Mouse (Mus musculus): ENCODE measurements at regions not wholly inside any gene's neighbourhood (a gene's known extent, or its start where the extent isn't known, plus 50 kb on each side); places are given as distances from the start of the nearest gene placed in this dataset.

- peaks cover 16% of the 10 kb centered on the region for H3K4me1 ChIP-seq (replicated peaks)
- no peaks in the 10 kb centered on the region for H3K36me3 ChIP-seq
- H3K9ac ChIP-seq = no peak overlapping the region
- 84% methylated on average over 6 of the region's 6 CpGs for WGBS
- no peak overlapping the region for H3K27ac ChIP-seq
- ATAC-seq (ENCODE audit: low FRiP score) = no peak
- H3K4me3 ChIP-seq = no peak overlapping the region
- no peaks in the 10 kb centered on the region for H3K9me3 ChIP-seq
- H3K27me3 ChIP-seq = 0 out of 2 replicates have a peak, but pooled peaks cover 4% of the 10 kb centered on the region
- H3K4me2 ChIP-seq = no peak overlapping the region
Measured at GRCm38 (mm10) chr14:76797518-76797917, 239.1 kb upstream of the Ccdc122 start.

GRCm38 (mm10) chr14:76791811-76792571, 235.3 kb upstream of the Serp2 start:
- no peaks in the 10 kb centered on the region for H3K9me3 ChIP-seq
- peak; percentile 80 for ATAC-seq (ENCODE audit: low FRiP score)
- H3K27ac ChIP-seq = peak overlapping the region; percentile 21; the same call in 1 of the 2 replicates
- 0 out of 2 replicates have a peak overlapping the region, but pooled peaks have one; percentile 4 for H3K9ac ChIP-seq
- H3K4me1 ChIP-seq (replicated peaks) = peaks cover 28% of the 10 kb centered on the region
- H3K36me3 ChIP-seq = no peaks in the 10 kb centered on the region
- no peak overlapping the region for H3K4me2 ChIP-seq
- H3K27me3 ChIP-seq = 0 out of 2 replicates have a peak, but pooled peaks cover 1% of the 10 kb centered on the region
- WGBS = 11% methylated on average over 6 of the region's 6 CpGs
- no peak overlapping the region for H3K4me3 ChIP-seq

GRCm38 (mm10) chr14:76789376-76789775, 232.7 kb upstream of the Serp2 start:
- no peaks in the 10 kb centered on the region for H3K27me3 ChIP-seq
- H3K27ac ChIP-seq = no peak overlapping the region
- 73% methylated on average over 7 of the region's 7 CpGs for WGBS
- no peak overlapping the region for H3K4me3 ChIP-seq
- H3K4me2 ChIP-seq = no peak overlapping the region
- no peaks in the 10 kb centered on the region for H3K36me3 ChIP-seq
- no peak for ATAC-seq (ENCODE audit: low FRiP score)
- no peaks in the 10 kb centered on the region for H3K9me3 ChIP-seq
- no peak overlapping the region for H3K9ac ChIP-seq
- H3K4me1 ChIP-seq (replicated peaks) = peaks cover 19% of the 10 kb centered on the region

- Histone ChIP-seq H3K9me3 (no peaks in the 10 kb centered on the region), H3K4me3 (no peak overlapping the region), H3K4me2 (no peak overlapping the region), H3K4me1 (replicated peaks) (peaks cover 18% of the 10 kb centered on the region), H3K9ac (no peak overlapping the region), H3K27ac (no peak overlapping the region), H3K36me3 (no peaks in the 10 kb centered on the region), H3K27me3 (no peaks in the 10 kb centered on the region)
- no peak for ATAC-seq (ENCODE audit: low FRiP score)
- WGBS = 89% methylated on average over 6 of the region's 6 CpGs
Measured at GRCm38 (mm10) chr14:76787601-76788000, 230.9 kb upstream of the Serp2 start.

GRCm38 (mm10) chr14:76786214-76786613, 229.5 kb upstream of the Serp2 start:
- no peaks in the 10 kb centered on the region for H3K9me3 ChIP-seq
- ATAC-seq (ENCODE audit: low FRiP score) = no peak
- no peak overlapping the region for H3K4me3 ChIP-seq
- H3K4me2 ChIP-seq = no peak overlapping the region
- H3K27ac ChIP-seq = no peak overlapping the region
- H3K36me3 ChIP-seq = no peaks in the 10 kb centered on the region
- no peak overlapping the region for H3K9ac ChIP-seq
- H3K27me3 ChIP-seq = no peaks in the 10 kb centered on the region
- peaks cover 10% of the 10 kb centered on the region for H3K4me1 ChIP-seq (replicated peaks)
- 87% methylated on average over 4 of the region's 4 CpGs for WGBS

GRCm38 (mm10) chr14:76781524-76781880, 224.8 kb upstream of the Serp2 start:
- no peaks in the 10 kb centered on the region for H3K36me3 ChIP-seq
- H3K9ac ChIP-seq = no peak overlapping the region
- no peak overlapping the region for H3K4me3 ChIP-seq
- WGBS = 79% methylated on average over 3 of the region's 3 CpGs
- H3K9me3 ChIP-seq = no peaks in the 10 kb centered on the region
- H3K27me3 ChIP-seq = no peaks in the 10 kb centered on the region
- H3K4me1 ChIP-seq (replicated peaks) = peaks cover 19% of the 10 kb centered on the region; the same call in 1 of the 2 replicates
- no peak for ATAC-seq (ENCODE audit: low FRiP score)
- H3K27ac ChIP-seq = peak overlapping the region; percentile 65
- H3K4me2 ChIP-seq = no peak overlapping the region

- Histone ChIP-seq H3K4me1 (replicated peaks) (peaks cover 19% of the 10 kb centered on the region; the same call in 1 of the 2 replicates), H3K9ac (no peak overlapping the region), H3K9me3 (no peaks in the 10 kb centered on the region), H3K4me3 (no peak overlapping the region), H3K36me3 (no peaks in the 10 kb centered on the region), H3K27me3 (no peaks in the 10 kb centered on the region), H3K4me2 (no peak overlapping the region), H3K27ac (peak overlapping the region; percentile 65)
- whole genome bisulfite sequencing = 53% methylated on average over 14 of the region's 14 CpGs
- peak; percentile 36; the same call in 1 of the 2 replicates for ATAC-seq (ENCODE audit: low FRiP score)
Measured at GRCm38 (mm10) chr14:76780572-76781523, 224.2 kb upstream of the Serp2 start.

GRCm38 (mm10) chr14:76778541-76779399, 222.1 kb upstream of the Serp2 start:
- ATAC-seq (ENCODE audit: low FRiP score) = no peak
- Histone ChIP-seq H3K9ac (no peak overlapping the region), H3K36me3 (no peaks in the 10 kb centered on the region), H3K9me3 (no peaks in the 10 kb centered on the region), H3K27me3 (peaks cover 18% of the 10 kb centered on the region; the same call in 1 of the 2 replicates), H3K4me1 (replicated peaks) (peaks cover 19% of the 10 kb centered on the region), H3K4me2 (no peak overlapping the region), H3K4me3 (no peak overlapping the region), H3K27ac (no peak overlapping the region)
- WGBS = 69% methylated on average over 9 of the region's 9 CpGs

GRCm38 (mm10) chr14:76775387-76775924, 218.8 kb upstream of the Serp2 start:
- peaks cover 19% of the 10 kb centered on the region; the same call in 1 of the 2 replicates for H3K27me3 ChIP-seq
- H3K9me3 ChIP-seq = no peaks in the 10 kb centered on the region
- no peak overlapping the region for H3K4me3 ChIP-seq
- no peak overlapping the region for H3K4me2 ChIP-seq
- no peaks in the 10 kb centered on the region for H3K36me3 ChIP-seq
- H3K4me1 ChIP-seq (replicated peaks) = peaks cover 27% of the 10 kb centered on the region
- no peak overlapping the region for H3K27ac ChIP-seq
- no peak overlapping the region for H3K9ac ChIP-seq
- WGBS = 73% methylated on average over 3 of the region's 3 CpGs
- ATAC-seq (ENCODE audit: low FRiP score) = no peak

- H3K27me3 ChIP-seq = peaks cover 33% of the 10 kb centered on the region; the same call in 1 of the 2 replicates
- H3K4me3 ChIP-seq = no peak overlapping the region
- ATAC-seq (ENCODE audit: low FRiP score) = peak; percentile 86
- peak overlapping the region; percentile 11; the same call in 1 of the 2 replicates for H3K4me2 ChIP-seq
- peak overlapping the region; percentile 71 for H3K27ac ChIP-seq
- peaks cover 21% of the 10 kb centered on the region for H3K4me1 ChIP-seq (replicated peaks)
- 18% methylated on average over 11 of the region's 11 CpGs for WGBS
- no peaks in the 10 kb centered on the region for H3K36me3 ChIP-seq
- H3K9me3 ChIP-seq = no peaks in the 10 kb centered on the region
- no peak overlapping the region for H3K9ac ChIP-seq
Measured at GRCm38 (mm10) chr14:76772781-76773438, 216.2 kb upstream of the Serp2 start.

GRCm38 (mm10) chr14:76770106-76770505, 213.4 kb upstream of the Serp2 start:
- Histone ChIP-seq H3K4me1 (replicated peaks) (peaks cover 36% of the 10 kb centered on the region), H3K27me3 (peaks cover 27% of the 10 kb centered on the region; the same call in 1 of the 2 replicates), H3K9me3 (no peaks in the 10 kb centered on the region), H3K36me3 (no peaks in the 10 kb centered on the region), H3K4me2 (no peak overlapping the region), H3K27ac (no peak overlapping the region), H3K9ac (no peak overlapping the region), H3K4me3 (no peak overlapping the region)
- WGBS = 94% methylated on average over 7 of the region's 7 CpGs
- ATAC-seq (ENCODE audit: low FRiP score) = no peak

All from hindbrain, embryonic 13.5 days (tissue).